Mouse (Mus musculus) monocyte, adult 2 months (primary cell): Measurements from ENCODE around the gene Lep.

Experiments
- DNase-seq, 2 experiments: peaks; one replicate each; pipeline ENCODE4 v3.0.0; 2022; ENCODE audit warnings: low spot score in 2 of 2, low read depth in 1 of 2

Lep gene

GRCm38 (mm10) chr6:29044029-29044428, 16.0 kb upstream of the Lep start:
- DNase-seq = no peak

GRCm38 (mm10) chr6:29049926-29050325, 10.1 kb upstream of the Lep start:
- no peak for DNase-seq

- DNase-seq = no peak
Observed at GRCm38 (mm10) chr6:29052188-29052587, 7.8 kb upstream of the Lep start.

- no peak for DNase-seq
Observed at GRCm38 (mm10) chr6:29053181-29053580, 6.8 kb upstream of the Lep start.

- DNase-seq = no peak
Observed at GRCm38 (mm10) chr6:29056377-29056776, 3.6 kb upstream of the Lep start.

GRCm38 (mm10) chr6:29066389-29066790, 6.4 kb downstream of the Lep start:
- DNase-seq = no peak

- no peak for DNase-seq
Observed at GRCm38 (mm10) chr6:29072258-29072657, 12.2 kb downstream of the Lep start.

- DNase-seq = no peak
Observed at GRCm38 (mm10) chr6:29073462-29074132, 13.6 kb downstream of the Lep start.

GRCm38 (mm10) chr6:29074133-29074469, 14.1 kb downstream of the Lep start:
- no peak for DNase-seq

- no peak for DNase-seq
Observed at GRCm38 (mm10) chr6:29079291-29079690, 19.3 kb downstream of the Lep start.

GRCm38 (mm10) chr6:29081826-29082363, 21.9 kb downstream of the Lep start:
- no peak for DNase-seq

GRCm38 (mm10) chr6:29082776-29083354, 22.8 kb downstream of the Lep start:
- DNase-seq = no peak

GRCm38 (mm10) chr6:29084401-29084800, 24.4 kb downstream of the Lep start:
- DNase-seq = no peak

GRCm38 (mm10) chr6:29087921-29088709, 28.1 kb downstream of the Lep start:
- no peak for DNase-seq

GRCm38 (mm10) chr6:29092234-29092633, 32.2 kb downstream of the Lep start:
- DNase-seq = no peak

GRCm38 (mm10) chr6:29092904-29093303, 32.9 kb downstream of the Lep start:
- no peak for DNase-seq

GRCm38 (mm10) chr6:29099536-29100170, 39.6 kb downstream of the Lep start:
- no peak for DNase-seq

- no peak for DNase-seq
Observed at GRCm38 (mm10) chr6:29100423-29100822, 40.4 kb downstream of the Lep start.

GRCm38 (mm10) chr6:29101248-29101864, 41.3 kb downstream of the Lep start:
- DNase-seq = no peak

- DNase-seq = no peak
Observed at GRCm38 (mm10) chr6:29108376-29108775, 48.4 kb downstream of the Lep start.

- DNase-seq = no peak
Observed at GRCm38 (mm10) chr6:29111501-29111900, 51.5 kb downstream of the Lep start.
